Mouse (Mus musculus) R1 (cell line): ENCODE results near the gene Nudt21.

Source experiments
- DNase-seq: peaks from one replicate; pipeline ENCODE4 v3.0.0-alpha.2; 2018; ENCODE audit warnings: low read depth, low spot score

Nudt21 gene

GRCm38 (mm10) chr8:94004139-94004538, 32.7 kb downstream of the Nudt21 start:
- DNase-seq, result no peak

GRCm38 (mm10) chr8:93998961-93999360, 37.9 kb downstream of the Nudt21 start:
- no peak for DNase-seq

GRCm38 (mm10) chr8:93989739-93990138, 47.1 kb downstream of the Nudt21 start:
- no peak for DNase-seq

- no peak for DNase-seq
Measured at GRCm38 (mm10) chr8:93984731-93985130, 52.1 kb downstream of the Nudt21 start.

GRCm38 (mm10) chr8:93983827-93984226, 53.0 kb downstream of the Nudt21 start:
- no peak for DNase-seq

- DNase-seq, result no peak
Measured at GRCm38 (mm10) chr8:93981679-93982215, 55.1 kb downstream of the Nudt21 start.

GRCm38 (mm10) chr8:93980141-93980540, 56.7 kb downstream of the Nudt21 start:
- no peak for DNase-seq

- DNase-seq, result no peak
Measured at GRCm38 (mm10) chr8:93976446-93977211, 60.2 kb downstream of the Nudt21 start.

- no peak for DNase-seq
Measured at GRCm38 (mm10) chr8:93975358-93975757, 61.5 kb downstream of the Nudt21 start.

GRCm38 (mm10) chr8:93974602-93975186, 62.1 kb downstream of the Nudt21 start:
- no peak for DNase-seq

GRCm38 (mm10) chr8:93973831-93974375, 62.9 kb downstream of the Nudt21 start:
- no peak for DNase-seq

GRCm38 (mm10) chr8:93972971-93973734, 63.7 kb downstream of the Nudt21 start:
- DNase-seq, result no peak

GRCm38 (mm10) chr8:93972211-93972610, 64.6 kb downstream of the Nudt21 start:
- no peak for DNase-seq

GRCm38 (mm10) chr8:93971451-93971850, 65.4 kb downstream of the Nudt21 start:
- peak; percentile 29 for DNase-seq

- no peak for DNase-seq
Measured at GRCm38 (mm10) chr8:93969626-93970340, 67.0 kb downstream of the Nudt21 start.

- DNase-seq, result no peak
Measured at GRCm38 (mm10) chr8:93968293-93968692, 68.5 kb downstream of the Nudt21 start.
